Mouse (Mus musculus) adrenal gland, postnatal 10 days (tissue): ENCODE measurements at regions not wholly inside any gene's neighbourhood (a gene's known extent, or its start where the extent isn't known, plus 50 kb on each side); places are given as distances from the start of the nearest gene placed in this dataset.

Source experiments
- DNase-seq: peaks from one replicate; pipeline ENCODE4 v3.0.0; 2021; ENCODE audit warnings: mixed read lengths

GRCm38 (mm10) chr17:9905501-9906462 is 236.3 kb upstream of the Pabpc6 start:
- DNase-seq: peak; percentile 35

- no peak for DNase-seq
These were observed 235.0 kb upstream of the Pabpc6 start for GRCm38 (mm10) chr17:9904525-9904991.

GRCm38 (mm10) chr17:9903313-9903712 is 233.8 kb upstream of the Pabpc6 start:
- no peak for DNase-seq

- peak; percentile 61 for DNase-seq
These were observed 227.4 kb upstream of the Pabpc6 start for GRCm38 (mm10) chr17:9896964-9897363.

GRCm38 (mm10) chr17:9895686-9896082 is 226.2 kb upstream of the Pabpc6 start:
- peak; percentile 17 for DNase-seq

GRCm38 (mm10) chr17:9894828-9895685 is 225.5 kb upstream of the Pabpc6 start:
- peak; percentile 77 for DNase-seq

- DNase-seq: peak; percentile 18
These were observed 224.4 kb upstream of the Pabpc6 start for GRCm38 (mm10) chr17:9893966-9894365.

GRCm38 (mm10) chr17:9892776-9893175 is 223.3 kb upstream of the Pabpc6 start:
- no peak for DNase-seq

- no peak for DNase-seq
These were observed 222.6 kb upstream of the Pabpc6 start for GRCm38 (mm10) chr17:9892141-9892540.

- DNase-seq: no peak
These were observed 219.0 kb upstream of the Pabpc6 start for GRCm38 (mm10) chr17:9888494-9888893.

GRCm38 (mm10) chr17:9885110-9885509 is 215.6 kb upstream of the Pabpc6 start:
- DNase-seq: no peak

GRCm38 (mm10) chr17:9882639-9883226 is 213.2 kb upstream of the Pabpc6 start:
- no peak for DNase-seq

- no peak for DNase-seq
These were observed 210.2 kb upstream of the Pabpc6 start for GRCm38 (mm10) chr17:9879556-9880206.

- no peak for DNase-seq
These were observed 204.2 kb upstream of the Pabpc6 start for GRCm38 (mm10) chr17:9873695-9874094.

- DNase-seq: no peak
These were observed 200.7 kb upstream of the Pabpc6 start for GRCm38 (mm10) chr17:9870237-9870636.

GRCm38 (mm10) chr17:9868747-9869281 is 199.3 kb upstream of the Pabpc6 start:
- DNase-seq: no peak

- no peak for DNase-seq
These were observed 194.7 kb upstream of the Pabpc6 start for GRCm38 (mm10) chr17:9864254-9864653.

GRCm38 (mm10) chr17:9861923-9862854 is 192.7 kb upstream of the Pabpc6 start:
- DNase-seq: no peak

- no peak for DNase-seq
These were observed 191.8 kb upstream of the Pabpc6 start for GRCm38 (mm10) chr17:9861346-9861745.

- no peak for DNase-seq
These were observed 179.2 kb upstream of the Pabpc6 start for GRCm38 (mm10) chr17:9848559-9849357.
